In the genomic region with DNA sequence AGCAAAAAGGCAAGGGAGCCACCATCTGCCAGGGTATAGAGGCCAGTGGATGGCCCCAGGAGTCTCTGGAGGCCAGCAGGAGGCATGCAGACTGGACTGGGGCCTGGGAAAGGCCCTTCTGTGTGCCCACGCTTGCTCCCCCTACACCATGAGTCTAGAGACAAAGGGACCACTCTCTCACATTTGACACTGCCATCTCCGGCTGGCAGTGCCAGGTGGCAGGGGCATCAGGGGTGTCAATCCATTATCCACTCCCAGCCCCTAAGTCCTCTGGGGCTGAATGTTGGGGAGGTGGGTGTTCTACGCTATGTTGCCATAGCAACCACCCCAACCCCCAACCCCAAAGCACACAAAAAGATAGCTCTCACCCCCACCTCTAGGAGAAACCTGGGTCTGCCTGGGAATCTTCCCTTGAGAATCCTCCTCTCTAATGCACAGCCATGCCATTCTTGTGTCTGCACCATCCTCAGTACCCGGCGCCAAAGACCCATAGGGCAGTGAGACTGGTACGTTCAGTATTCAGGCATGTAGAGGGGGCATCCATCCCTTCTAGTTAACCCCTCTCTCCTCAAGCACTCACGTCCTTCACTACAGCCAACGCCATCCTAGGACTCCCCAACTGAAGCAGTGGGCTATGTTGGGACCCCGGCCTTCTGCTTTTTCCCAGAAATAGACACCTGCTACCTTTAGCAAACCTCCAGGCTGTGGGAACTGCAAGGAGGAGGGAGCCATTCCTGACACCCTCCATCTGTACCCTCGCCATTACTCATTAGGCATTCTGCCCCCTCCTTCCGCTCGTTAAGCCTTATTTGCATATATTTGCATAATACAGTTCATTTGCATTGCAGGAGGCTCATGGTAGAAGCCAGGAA, we compare ENCODE assay signal across 11 mouse cellular contexts. TPM values are rescaled to one million over a fixed set of nuclear protein-coding genes. Genes with fewer than 3 reads are reported as not detected.
A peak's percentile ranks its signal among the peaks of the same experiment; 100 is the strongest.
DNase-seq lines count a peak whose midpoint lies in the region; ATAC-seq and TF ChIP-seq lines count a peak whose summit lies in the region.
"Had no signal": no experiment of that assay in that cellular context is flagged by ENCODE, and none has a peak within 500 bp of the region (broad histone marks: within the 10 kb centered on the region; RNA-seq: fewer than 3 reads in every experiment).

No protein-coding gene starts in this region.

- WGBS in hindbrain, embryonic 12.5 days = 30% methylated on average over 12 of the region's 12 CpGs
- WGBS in stomach, postnatal 0 days = 60% methylated on average over 12 of the region's 12 CpGs

- H3K27ac ChIP-seq in hindbrain, embryonic 12.5 days = peak overlapping the region; percentile 97
- no peak overlapping the region for H3K27ac ChIP-seq in stomach, postnatal 0 days (replicated peaks)

- peaks cover 73% of the 10 kb centered on the region for H3K4me1 ChIP-seq in hindbrain, embryonic 12.5 days
- H3K4me1 ChIP-seq in stomach, postnatal 0 days (replicated peaks; ENCODE audit: control insufficient read depth, insufficient read depth) = no peaks in the 10 kb centered on the region

- DNase-seq in retina, postnatal 1 day = peak; percentile 77
- no peak for DNase-seq in retina, embryonic 14.5 days (ENCODE audit: low spot score)
- peak; percentile 86 for DNase-seq in left cerebral cortex, postnatal 4 days
- DNase-seq in stomach, postnatal 0 days (ENCODE audit: low spot score) = no peak
- DNase-seq in embryo, embryonic 11 days = no peak
- no peak for DNase-seq in heart, adult 18-20 months
- DNase-seq in MN1 (ENCODE audit: low spot score) = no peak
- DNase-seq: thymus, adult 18-20 months had no signal

- peaks cover 43% of the 10 kb centered on the region for H3K27me3 ChIP-seq in hindbrain, embryonic 12.5 days
- peaks cover 5% of the 10 kb centered on the region; the same call in 1 of the 2 replicates for H3K27me3 ChIP-seq in stomach, postnatal 0 days (ENCODE audit: control insufficient read depth, insufficient read depth, low read length)

- peak overlapping the region; percentile 93 for H3K9ac ChIP-seq in hindbrain, embryonic 12.5 days
- no peak overlapping the region for H3K9ac ChIP-seq in stomach, postnatal 0 days (ENCODE audit: low read length)

- H3K4me2 ChIP-seq in hindbrain, embryonic 12.5 days (replicated peaks) = peak overlapping the region; percentile 64
- H3K4me2 ChIP-seq in stomach, postnatal 0 days (replicated peaks; ENCODE audit: low read depth) = no peak overlapping the region
- H3K4me2 ChIP-seq: liver, embryonic 11.5 days had no signal

- peak; percentile 74 for ATAC-seq in hindbrain, embryonic 12.5 days (ENCODE audit: low FRiP score)
- 0 out of 2 replicates have a peak, but pooled peaks have one; percentile 13 for ATAC-seq in stomach, postnatal 0 days (ENCODE audit: low FRiP score, low TSS enrichment)

- peaks cover 26% of the 10 kb centered on the region for H3K36me3 ChIP-seq in hindbrain, embryonic 12.5 days
- no peaks in the 10 kb centered on the region for H3K36me3 ChIP-seq in stomach, postnatal 0 days (ENCODE audit: control insufficient read depth, insufficient read depth, low read length)

- H3K4me3 ChIP-seq in hindbrain, embryonic 12.5 days = no peak overlapping the region
- H3K4me3 ChIP-seq in stomach, postnatal 0 days (ENCODE audit: low read depth, low read length) = no peak overlapping the region

- TF ChIP-seq EP300 in stomach, postnatal 0 days (optimal IDR thresholded peaks at IDR 0.05) = no peak

- no peak for TF ChIP-seq CTCF in stomach, postnatal 0 days (IDR thresholded peaks at IDR 0.05; ENCODE audit: low read depth)

- H3K9me3 ChIP-seq in hindbrain, embryonic 12.5 days (replicated peaks) = no peaks in the 10 kb centered on the region
- H3K9me3 ChIP-seq in stomach, postnatal 0 days (ENCODE audit: control insufficient read depth, low read length) = no peaks in the 10 kb centered on the region

- intact Hi-C loops in left cerebral cortex, postnatal 4 days (cut with DNase I) = no loop called here

RNA-seq across cellular contexts. Expression of a gene that starts 32.8 kb away (rescaled TPM):
- 0.23 and 0.25 TPM in 2 replicates for polyA plus RNA-seq in hindbrain, embryonic 12.5 days (2016; fragmentation: Nextera tagmentation; extraction: Ambion mirVana)
- total RNA-seq in left cerebral cortex, postnatal 4 days (2021) = 1 to 10 TPM in 1 of 2 experiments, under 1 TPM in 1; 0.46 to 1.4 TPM
- polyA plus RNA-seq in stomach, postnatal 0 days (2015; fragmentation: Nextera tagmentation; extraction: Ambion mirVana) = 19.4 and 27.0 TPM in 2 replicates
- under 1 TPM in 1 of 2 experiments, not detected in 1; 0.64 TPM for total RNA-seq in heart, adult 18-20 months (2021)
- total RNA-seq: gastrocnemius, adult 8-10 months had no signal

Comparison
In these comparisons a context has a peak if more than half of its experiments do, and no peak if none do; other contexts are left out.
1. DNase-seq: peak in retina, postnatal 1 day (single experiment) and left cerebral cortex, postnatal 4 days (single experiment); none in retina, embryonic 14.5 days (single experiment), stomach, postnatal 0 days (single experiment), embryo, embryonic 11 days (single experiment), heart, adult 18-20 months (0 of 2) and MN1 (single experiment).